Mouse (Mus musculus) small intestine, adult 2 months (tissue): ENCODE results near the gene Rfx4.

Experiments
- CTCF ChIP-seq: fragments of 200-500 bp; IDR thresholded peaks from 2 replicates; pipeline ENCODE4 v1.5.1; 2012; ENCODE audit warnings: low read depth, mild to moderate bottlenecking, control low read depth, inconsistent platforms, low read length, moderate library complexity, mixed read lengths; ENCODE audit not compliant: insufficient replicate concordance, insufficient read length; ENCODE audit errors: extremely low read depth
- POLR2A ChIP-seq: fragments of 200-500 bp; IDR thresholded peaks from 2 replicates; pipeline ENCODE4 v1.6.1; 2012; ENCODE audit warnings: low read depth, mild to moderate bottlenecking, control low read depth, inconsistent platforms, low read length, moderate library complexity

GRCm38 (mm10) chr10:84823621-84824020, 67.8 kb downstream of the Rfx4 start:
- TF ChIP-seq CTCF (no peak), POLR2A (no peak)
